Mouse (Mus musculus) right cerebral cortex, postnatal 36 days (tissue): ENCODE data around the gene Madd.

Source experiments
- DNase-seq, 2 experiments: peaks; one replicate each; pipeline ENCODE4 v3.0.0; 2022; ENCODE audit warnings: low spot score in 2 of 2, mixed read lengths in 1 of 2

The Madd gene

DNA sequence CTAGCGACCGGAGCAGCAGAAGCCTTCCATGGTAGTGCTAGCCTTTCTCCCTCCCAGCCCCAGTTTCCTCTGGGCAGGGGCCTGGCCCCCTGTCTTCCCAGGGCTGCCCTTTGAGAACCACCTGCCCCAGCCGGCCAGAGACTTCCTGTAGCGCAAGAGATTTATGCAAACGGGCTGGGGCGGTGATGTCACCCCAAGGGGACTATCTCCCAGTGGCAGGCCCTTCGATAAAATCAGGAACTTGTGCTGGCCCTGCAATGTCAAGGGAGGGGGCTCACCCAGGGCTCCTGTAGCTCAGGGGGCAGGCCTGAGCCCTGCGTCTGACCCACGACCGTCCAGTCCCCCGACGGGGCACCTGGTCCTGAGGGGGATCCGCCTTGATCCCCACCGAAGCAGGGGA is 87.1 kb downstream of the Madd start:
- no peak for DNase-seq

DNA sequence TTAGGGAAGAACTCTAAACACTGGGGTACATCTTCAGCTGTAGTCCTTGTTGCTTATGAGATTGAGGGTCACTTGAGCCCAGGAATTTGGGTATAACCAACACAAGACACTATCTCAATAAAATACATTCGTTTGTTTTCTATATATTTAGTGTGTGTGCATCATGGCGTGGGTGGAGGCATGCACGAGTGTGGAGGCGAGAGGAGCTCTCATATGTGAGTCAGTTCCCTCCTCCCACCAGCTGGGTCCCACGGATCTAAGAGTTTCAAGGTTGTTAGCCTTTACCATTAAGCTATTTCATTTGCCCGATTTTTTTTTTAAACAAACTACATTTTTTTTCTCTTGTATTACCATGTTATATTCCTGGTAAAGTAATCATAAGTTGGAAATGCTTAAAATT is 92.8 kb downstream of the Madd start:
- DNase-seq, result no peak

- no peak for DNase-seq
Observed at GRCm38 (mm10) chr2:91090208-91090607, 93.4 kb downstream of the Madd start.

- DNase-seq, result no peak
Observed at GRCm38 (mm10) chr2:91088987-91089386, 94.7 kb downstream of the Madd start.

- no peak for DNase-seq
Observed at GRCm38 (mm10) chr2:91087453-91087852, 96.2 kb downstream of the Madd start.
